16 mouse cellular contexts compared by ENCODE assay signal in the genomic region with DNA sequence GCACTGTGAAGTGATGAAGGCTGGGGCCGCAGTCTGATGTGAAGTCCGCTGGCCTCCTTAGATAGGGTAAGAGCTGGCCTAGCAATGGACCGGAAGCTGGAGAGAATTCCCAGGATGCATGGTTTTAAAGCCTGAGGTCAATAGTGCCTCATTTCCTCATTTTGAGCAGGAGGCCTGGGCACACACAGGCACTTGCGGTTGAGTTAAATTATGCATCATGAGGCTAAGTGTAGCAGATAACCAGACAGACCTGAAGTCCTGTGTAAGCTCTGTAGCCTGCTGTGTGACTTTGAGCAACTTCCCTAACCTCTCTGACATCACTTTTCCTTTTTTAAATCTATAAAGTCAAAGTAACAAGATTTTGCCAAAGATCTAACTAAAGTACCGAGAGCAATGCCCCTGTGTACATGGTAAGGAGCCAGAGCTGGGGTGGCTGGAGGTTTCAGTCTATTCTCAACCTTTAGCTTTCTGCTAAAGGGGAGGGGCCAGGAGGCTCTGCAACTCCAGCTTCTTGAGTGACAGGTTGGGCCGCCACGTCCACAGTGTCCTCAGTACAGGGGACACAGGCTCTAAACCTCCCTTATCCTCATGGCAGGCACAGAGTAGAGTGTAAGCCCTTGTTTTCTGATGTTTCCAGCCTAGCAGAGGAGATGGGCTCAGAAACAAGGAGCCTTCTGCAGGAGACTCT. TPM values are rescaled to one million over a fixed set of nuclear protein-coding genes. Genes with fewer than 3 reads are reported as not detected.
A peak's percentile ranks its signal among the peaks of the same experiment; 100 is the strongest.
DNase-seq lines count a peak whose midpoint lies in the region; ATAC-seq lines count a peak whose summit lies in the region.
"Had no signal": no experiment of that assay in that cellular context is flagged by ENCODE, and none has a peak within 500 bp of the region (broad histone marks: within the 10 kb centered on the region; RNA-seq: fewer than 3 reads in every experiment).

No protein-coding gene starts in this region.

- H3K27ac ChIP-seq in hindbrain, embryonic 11.5 days (ENCODE audit: low read depth, low read length): peak overlapping the region; percentile 40; the same call in 1 of the 2 replicates
- no peak overlapping the region for H3K27ac ChIP-seq in hindbrain, embryonic 14.5 days
- H3K27ac ChIP-seq in neural tube, embryonic 11.5 days (ENCODE audit: low read depth, low read length): 0 out of 2 replicates have a peak overlapping the region, but pooled peaks have one; percentile 42
- peak overlapping the region; percentile 79 for H3K27ac ChIP-seq in midbrain, embryonic 13.5 days
- H3K27ac ChIP-seq: left cerebral cortex, adult 2 months; limb, embryonic 13.5 days had no signal

- no peak overlapping the region for H3K4me3 ChIP-seq in hindbrain, embryonic 11.5 days (ENCODE audit: low read depth, low read length)
- H3K4me3 ChIP-seq in hindbrain, embryonic 14.5 days (replicated peaks; ENCODE audit: low read length): no peak overlapping the region
- no peak overlapping the region for H3K4me3 ChIP-seq in neural tube, embryonic 11.5 days (ENCODE audit: low read depth, low read length)
- no peak overlapping the region for H3K4me3 ChIP-seq in midbrain, embryonic 13.5 days (replicated peaks)
- H3K4me3 ChIP-seq: hindbrain, embryonic 15.5 days; left cerebral cortex, adult 2 months; limb, embryonic 13.5 days had no signal

- peaks cover 17% of the 10 kb centered on the region for H3K4me1 ChIP-seq in hindbrain, embryonic 11.5 days (replicated peaks; ENCODE audit: control insufficient read depth, insufficient read depth, low read length)
- H3K4me1 ChIP-seq in hindbrain, embryonic 14.5 days (replicated peaks; ENCODE audit: control insufficient read depth, insufficient read depth, low read length): peaks cover 43% of the 10 kb centered on the region
- peaks cover 25% of the 10 kb centered on the region for H3K4me1 ChIP-seq in neural tube, embryonic 11.5 days (ENCODE audit: control insufficient read depth, insufficient read depth, low read length)
- peaks cover 84% of the 10 kb centered on the region for H3K4me1 ChIP-seq in midbrain, embryonic 13.5 days (replicated peaks)

- no peak overlapping the region for H3K4me2 ChIP-seq in hindbrain, embryonic 11.5 days (replicated peaks; ENCODE audit: low read depth, low read length)
- no peak overlapping the region for H3K4me2 ChIP-seq in hindbrain, embryonic 14.5 days (replicated peaks)
- H3K4me2 ChIP-seq in neural tube, embryonic 11.5 days (ENCODE audit: low read depth): no peak overlapping the region
- no peak overlapping the region for H3K4me2 ChIP-seq in midbrain, embryonic 13.5 days (replicated peaks)
- H3K4me2 ChIP-seq: hindbrain, embryonic 15.5 days; limb, embryonic 13.5 days had no signal

- no peak for DNase-seq in hindbrain, embryonic 11.5 days (ENCODE audit: low spot score)
- no peak for DNase-seq in hindbrain, embryonic 14.5 days (ENCODE audit: low spot score)
- no peak for DNase-seq in neural tube, embryonic 11.5 days (ENCODE audit: low spot score)
- DNase-seq in neural tube, embryonic 10.5 days (ENCODE audit: extremely low spot score, low spot score): no peak
- DNase-seq in B cell, adult 2 months: no peak
- DNase-seq: adrenal gland, postnatal 36 days; cerebellum, adult 9-11 months; gastrocnemius, postnatal 14 days; lung, postnatal 36 days; right cerebral cortex, postnatal 14 days; thymus, postnatal 36 days had no signal

- ATAC-seq in hindbrain, embryonic 11.5 days (ENCODE audit: low FRiP score): no peak
- ATAC-seq in hindbrain, embryonic 14.5 days (ENCODE audit: low FRiP score): no peak
- no peak for ATAC-seq in neural tube, embryonic 11.5 days (ENCODE audit: insufficient read depth, low FRiP score, low TSS enrichment)
- peak; percentile 91 for ATAC-seq in granulocyte monocyte progenitor cell, adult 5-6 weeks (replicated peaks; ENCODE audit: poor library complexity, severe bottlenecking)
- ATAC-seq in midbrain, embryonic 13.5 days: peak; percentile 26

- H3K27me3 ChIP-seq in hindbrain, embryonic 11.5 days (ENCODE audit: control insufficient read depth, insufficient read depth, low read length): no peaks in the 10 kb centered on the region; the same call in 1 of the 2 replicates
- no peaks in the 10 kb centered on the region for H3K27me3 ChIP-seq in hindbrain, embryonic 14.5 days (ENCODE audit: control insufficient read depth, insufficient read depth, low read length)
- no peaks in the 10 kb centered on the region for H3K27me3 ChIP-seq in neural tube, embryonic 11.5 days (ENCODE audit: control insufficient read depth, insufficient read depth, low read length)
- no peaks in the 10 kb centered on the region for H3K27me3 ChIP-seq in midbrain, embryonic 13.5 days
- H3K27me3 ChIP-seq: hindbrain, embryonic 15.5 days had no signal

- no peaks in the 10 kb centered on the region for H3K36me3 ChIP-seq in hindbrain, embryonic 11.5 days (ENCODE audit: control insufficient read depth, insufficient read depth, low read length)
- H3K36me3 ChIP-seq in hindbrain, embryonic 14.5 days (replicated peaks; ENCODE audit: control insufficient read depth, insufficient read depth): no peaks in the 10 kb centered on the region
- no peaks in the 10 kb centered on the region for H3K36me3 ChIP-seq in neural tube, embryonic 11.5 days (ENCODE audit: control insufficient read depth, insufficient read depth, low read length)
- H3K36me3 ChIP-seq in midbrain, embryonic 13.5 days: no peaks in the 10 kb centered on the region
- H3K36me3 ChIP-seq: hindbrain, embryonic 15.5 days; limb, embryonic 13.5 days had no signal

- WGBS in hindbrain, embryonic 11.5 days: 68% methylated on average over 7 of the region's 7 CpGs
- 68% methylated on average over 7 of the region's 7 CpGs for WGBS in hindbrain, embryonic 14.5 days
- WGBS in neural tube, embryonic 11.5 days: 73% methylated on average over 7 of the region's 7 CpGs
- 57% methylated on average over 7 of the region's 7 CpGs for WGBS in midbrain, embryonic 13.5 days

- 0 out of 2 replicates have a peak overlapping the region, but pooled peaks have one; percentile 17 for H3K9ac ChIP-seq in hindbrain, embryonic 11.5 days (ENCODE audit: low read depth, low read length)
- no peak overlapping the region for H3K9ac ChIP-seq in hindbrain, embryonic 14.5 days
- no peak overlapping the region for H3K9ac ChIP-seq in neural tube, embryonic 11.5 days (ENCODE audit: low read length)
- no peak overlapping the region for H3K9ac ChIP-seq in midbrain, embryonic 13.5 days (replicated peaks)
- H3K9ac ChIP-seq: hindbrain, embryonic 15.5 days; limb, embryonic 13.5 days had no signal

- H3K9me3 ChIP-seq in hindbrain, embryonic 11.5 days (ENCODE audit: control insufficient read depth, low read length): no peaks in the 10 kb centered on the region
- H3K9me3 ChIP-seq in hindbrain, embryonic 14.5 days (ENCODE audit: control insufficient read depth, low read length): no peaks in the 10 kb centered on the region
- H3K9me3 ChIP-seq in neural tube, embryonic 11.5 days (ENCODE audit: control insufficient read depth, low read length): no peaks in the 10 kb centered on the region
- H3K9me3 ChIP-seq in midbrain, embryonic 13.5 days: no peaks in the 10 kb centered on the region
- H3K9me3 ChIP-seq: hindbrain, embryonic 15.5 days; limb, embryonic 13.5 days had no signal

RNA-seq across cellular contexts. Expression of gene Plekha6, which starts 50.8 kb away (rescaled TPM):
- polyA plus RNA-seq in hindbrain, embryonic 11.5 days (2014; fragmentation: Nextera tagmentation; extraction: Ambion mirVana): 14.6 and 22.1 TPM in 2 replicates
- polyA plus RNA-seq in hindbrain, embryonic 14.5 days (2014; fragmentation: Nextera tagmentation; extraction: Ambion mirVana): 21.4 and 22.2 TPM in 2 replicates
- polyA plus RNA-seq in neural tube, embryonic 11.5 days (2014; fragmentation: Nextera tagmentation; extraction: Ambion mirVana): 12.5 and 15.2 TPM in 2 replicates
- total RNA-seq in granulocyte monocyte progenitor cell, adult 5-6 weeks (2014; fragmentation: Nextera tagmentation): 0.32 and 1.7 TPM in 2 replicates
- 0.65 TPM in 1 of 2 replicates, not detected in the other for total RNA-seq in granulocyte monocyte progenitor cell, adult 5-6 weeks (2017)
- polyA plus RNA-seq in midbrain, embryonic 13.5 days (2015; fragmentation: Nextera tagmentation; extraction: Ambion mirVana): 25.4 and 28.5 TPM in 2 replicates

Comparison
In these comparisons a context has a peak if more than half of its experiments do, and no peak if none do; other contexts are left out.
1. ATAC-seq: peak in granulocyte monocyte progenitor cell, adult 5-6 weeks (single experiment) and midbrain, embryonic 13.5 days (single experiment); none in hindbrain, embryonic 11.5 days (single experiment), hindbrain, embryonic 14.5 days (single experiment) and neural tube, embryonic 11.5 days (single experiment).